Mouse (Mus musculus) right cerebral cortex, adult 18-20 months (tissue): ENCODE measurements around the gene Dyrk1a.
A peak's percentile ranks its signal among the peaks of the same experiment; 100 is the strongest.

Source experiments
- DNase-seq: peaks from one replicate; pipeline ENCODE4 v3.0.0; 2022; ENCODE audit warnings: mixed read lengths

The Dyrk1a gene

GRCm38 (mm10) chr16:94559782-94560181 is 10.0 kb upstream of the Dyrk1a start:
- DNase-seq, result no peak

GRCm38 (mm10) chr16:94560618-94561017 is 9.2 kb upstream of the Dyrk1a start:
- no peak for DNase-seq

DNA sequence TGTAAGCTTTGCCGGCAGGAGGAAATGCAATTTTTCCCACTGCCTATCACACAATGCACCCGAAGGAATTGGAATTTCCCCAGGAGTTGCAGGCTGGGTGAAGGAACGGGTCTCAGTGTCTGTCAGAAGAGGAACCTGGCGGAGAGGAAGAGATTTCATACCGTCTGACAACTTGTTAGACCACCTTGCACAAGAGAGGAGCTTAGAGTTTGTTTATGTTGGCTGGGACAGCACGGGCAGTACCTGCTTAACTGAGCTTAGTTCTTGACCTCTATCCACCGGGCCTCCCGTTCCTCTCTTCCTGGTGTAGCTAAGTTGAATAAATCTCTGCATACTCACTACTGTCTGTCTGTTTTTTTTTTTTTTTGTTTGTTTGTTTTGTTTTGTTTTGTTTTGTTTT is 3.7 kb upstream of the Dyrk1a start:
- no peak for DNase-seq

DNA sequence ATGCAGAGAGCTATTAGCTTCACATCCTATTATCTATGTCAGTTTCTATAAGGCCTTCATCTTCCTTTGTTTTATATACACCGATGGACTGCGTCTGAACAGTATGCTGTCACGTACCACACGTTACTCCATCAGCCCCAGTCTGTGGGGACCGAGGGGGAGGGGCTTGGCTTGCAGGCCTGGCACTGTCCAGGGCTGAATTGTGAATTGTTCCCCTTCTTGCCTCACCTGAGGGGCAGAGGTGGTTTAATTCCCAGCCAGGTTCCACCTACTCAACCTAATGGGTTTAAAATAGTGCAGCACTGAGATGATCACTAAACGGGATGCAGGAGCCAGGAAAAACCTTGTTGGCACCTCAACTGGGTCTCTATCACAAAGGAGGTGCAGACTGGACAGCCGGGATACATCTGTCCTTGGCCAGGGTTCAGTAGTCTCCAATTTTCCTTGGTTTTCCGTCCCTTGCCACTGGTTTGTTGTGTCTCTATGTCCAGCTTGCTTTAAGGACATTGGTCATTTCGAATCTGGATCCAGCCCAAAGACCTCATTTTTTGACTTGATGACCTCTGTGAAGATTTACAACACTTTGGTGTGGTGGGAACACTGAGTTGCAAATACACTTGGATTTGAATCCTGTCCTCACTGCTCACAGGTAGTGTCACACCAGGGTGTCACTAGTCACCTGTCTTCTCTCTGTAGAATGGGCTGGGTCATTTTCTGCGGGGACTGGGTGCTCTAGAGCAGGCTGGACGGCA is 2.8 kb upstream of the Dyrk1a start:
- DNase-seq, result no peak

- DNase-seq, result no peak
Measured at GRCm38 (mm10) chr16:94567751-94568150, 2.1 kb upstream of the Dyrk1a start.

GRCm38 (mm10) chr16:94568335-94569228 is 1.2 kb upstream of the Dyrk1a start:
- no peak for DNase-seq

GRCm38 (mm10) chr16:94570361-94571041 is 691 bp downstream of the Dyrk1a start:
- DNase-seq, result peak; percentile 57

DNA sequence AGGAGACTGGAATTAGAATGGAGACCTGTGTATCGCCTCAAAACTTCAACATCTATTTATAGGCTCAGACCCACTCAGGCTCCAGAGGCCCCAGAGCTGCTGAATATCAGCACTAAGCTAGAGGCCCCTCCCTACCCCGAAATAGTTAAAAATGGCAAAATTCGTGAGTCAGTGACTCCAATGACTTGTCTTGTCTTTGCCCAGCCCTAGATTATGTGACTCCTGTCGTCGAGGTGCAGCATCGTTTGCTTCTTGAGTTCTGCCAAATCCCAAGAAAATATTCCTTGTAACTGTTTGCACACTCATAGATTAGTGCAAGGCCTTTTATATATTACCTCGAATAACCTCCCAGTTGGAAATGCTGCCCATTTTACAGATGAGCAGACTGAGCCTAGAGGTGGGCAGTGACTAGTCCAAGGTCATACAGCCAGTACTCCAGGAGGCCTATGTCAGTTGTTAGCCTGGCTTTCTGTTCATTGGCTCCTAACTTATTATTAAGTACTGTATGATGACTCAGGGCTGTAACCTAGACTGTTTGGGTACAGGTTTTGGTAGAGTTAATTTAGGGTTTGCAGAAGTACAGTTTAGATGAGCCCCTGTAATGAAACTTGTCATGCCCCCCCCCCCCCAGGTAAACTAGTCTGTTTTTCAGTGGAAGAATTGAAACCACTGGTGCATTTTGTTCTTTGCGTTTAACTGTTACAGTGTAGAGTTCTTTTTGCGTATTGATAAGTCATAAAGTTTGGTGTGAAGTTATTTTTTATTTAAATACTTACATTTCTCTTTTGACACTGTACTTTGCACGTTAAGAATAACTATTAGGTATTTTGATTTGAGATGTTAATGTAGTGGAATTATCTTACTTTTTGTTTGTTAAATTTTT is 1.5 kb downstream of the Dyrk1a start:
- DNase-seq, result no peak

GRCm38 (mm10) chr16:94572422-94572821 is 2.6 kb downstream of the Dyrk1a start:
- DNase-seq, result no peak

GRCm38 (mm10) chr16:94574025-94574717 is 4.4 kb downstream of the Dyrk1a start:
- DNase-seq, result no peak

DNA sequence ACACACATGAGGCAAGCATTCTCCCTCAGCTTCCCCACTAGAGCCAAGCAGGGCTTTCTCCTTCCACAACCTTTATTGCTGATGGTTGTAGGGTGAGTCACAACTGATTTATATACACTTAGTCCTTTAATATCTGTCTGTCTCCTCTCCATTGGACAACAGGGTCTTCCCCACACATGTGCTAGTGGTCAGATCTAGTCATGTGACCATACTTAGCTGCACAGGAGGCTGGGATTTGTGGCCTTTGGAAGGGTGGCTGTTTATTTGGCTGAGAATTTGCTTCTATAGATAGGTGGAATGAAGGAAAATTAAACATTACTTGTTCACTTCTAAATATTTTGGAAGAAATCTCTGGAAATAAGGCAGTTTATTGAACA is 4.9 kb downstream of the Dyrk1a start:
- no peak for DNase-seq

- DNase-seq, result no peak
Measured at GRCm38 (mm10) chr16:94575757-94576156, 5.9 kb downstream of the Dyrk1a start.

DNA sequence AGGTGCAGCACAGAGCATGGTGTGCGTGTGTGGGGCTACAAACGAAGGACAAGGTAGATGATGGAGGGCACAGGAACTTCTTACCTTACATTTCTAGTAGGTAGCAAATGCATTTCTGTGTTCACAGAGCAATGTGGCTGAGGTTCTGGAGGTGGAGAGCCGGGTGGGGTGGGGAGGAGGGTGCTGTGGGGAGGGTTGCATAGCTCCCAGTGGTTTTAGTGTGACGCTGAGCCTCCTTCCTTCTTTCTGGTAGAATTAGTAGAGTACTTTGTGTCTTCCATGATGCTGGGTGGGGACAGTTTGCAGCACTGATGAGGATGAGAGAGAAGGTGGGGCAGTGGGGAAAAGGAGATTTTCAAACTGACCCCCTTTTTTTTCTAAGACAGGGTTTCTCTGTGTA is 9.5 kb downstream of the Dyrk1a start:
- no peak for DNase-seq

GRCm38 (mm10) chr16:94580844-94581405 is 11.1 kb downstream of the Dyrk1a start:
- DNase-seq, result no peak

GRCm38 (mm10) chr16:94586349-94586990 is 16.7 kb downstream of the Dyrk1a start:
- DNase-seq, result no peak

DNA sequence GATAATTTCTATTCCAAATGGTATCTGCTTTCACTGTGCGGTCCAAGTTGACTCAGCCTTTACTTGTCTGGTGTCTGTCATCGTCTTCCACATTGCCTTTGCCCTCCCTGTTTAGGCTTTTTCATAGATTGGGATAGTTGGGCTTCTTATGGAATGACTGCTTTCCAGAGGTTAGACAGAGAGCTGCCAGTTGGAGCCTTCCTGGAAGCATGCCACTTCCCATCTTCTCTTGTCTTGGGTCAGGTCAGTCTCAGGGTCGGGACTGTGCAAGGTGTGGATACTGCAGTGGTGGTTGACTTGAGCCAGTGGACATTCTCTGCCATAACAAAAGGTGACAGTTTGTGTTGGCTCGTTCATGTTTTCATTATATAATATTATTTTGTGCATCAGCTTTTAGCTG is 17.7 kb downstream of the Dyrk1a start:
- no peak for DNase-seq

DNA sequence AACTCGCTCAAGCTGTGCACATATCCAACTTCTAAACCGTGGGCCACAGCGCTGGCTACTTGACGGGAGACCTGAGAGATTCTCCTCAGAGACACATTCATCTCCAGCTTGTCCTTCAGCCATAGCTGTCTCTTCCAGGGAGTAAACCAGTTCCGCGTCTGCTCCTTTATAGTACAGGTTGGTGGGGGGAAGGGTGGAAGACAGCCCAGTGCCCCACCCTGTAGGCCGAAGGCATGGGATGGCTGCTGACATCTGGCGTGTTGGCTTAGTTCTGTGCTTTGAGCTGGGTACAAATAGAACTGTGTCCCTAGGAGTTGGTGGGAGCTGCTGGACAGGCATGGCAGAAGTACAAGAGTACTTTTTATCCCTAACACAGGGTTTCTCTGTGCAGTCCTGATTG is 18.4 kb downstream of the Dyrk1a start:
- DNase-seq, result no peak

DNA sequence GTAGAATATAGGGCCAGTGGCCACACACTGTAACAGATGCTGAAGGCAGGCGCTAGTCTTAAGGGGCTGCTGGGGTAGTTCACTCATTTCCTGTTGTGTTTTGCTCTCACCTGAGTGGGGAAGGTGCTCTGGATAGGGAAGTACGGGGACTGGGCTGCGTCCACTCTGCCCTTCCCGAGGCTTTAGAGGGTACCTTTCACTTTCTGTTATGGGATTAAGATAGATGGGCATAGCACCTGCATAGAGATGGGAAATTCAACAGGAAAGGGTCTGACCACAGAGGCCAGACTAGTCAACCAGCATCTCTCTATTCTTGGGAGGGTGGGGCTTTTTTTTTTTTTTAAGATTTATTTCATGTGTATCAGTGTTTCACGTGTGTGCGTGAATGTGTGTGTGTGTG is 19.2 kb downstream of the Dyrk1a start:
- no peak for DNase-seq

DNA sequence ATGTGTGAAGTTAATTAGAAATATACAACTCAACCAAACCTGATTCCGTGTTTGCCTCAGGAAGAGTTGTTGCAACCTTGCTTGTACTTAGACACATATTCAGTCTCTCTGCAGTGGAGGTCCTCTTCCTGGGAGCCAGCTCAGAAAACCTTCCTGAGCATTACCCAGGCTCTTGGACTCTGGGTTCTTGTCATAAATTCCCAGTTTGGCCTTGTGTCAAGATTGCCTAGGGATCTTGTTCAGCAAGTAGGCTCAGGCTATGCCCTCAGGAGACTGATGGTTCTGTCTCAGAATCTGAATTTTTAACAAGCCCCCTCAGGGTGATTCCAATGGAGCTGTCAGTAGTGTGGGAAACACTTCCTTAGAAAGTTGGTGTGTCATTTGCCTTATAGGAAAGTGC is 19.8 kb downstream of the Dyrk1a start:
- no peak for DNase-seq

DNA sequence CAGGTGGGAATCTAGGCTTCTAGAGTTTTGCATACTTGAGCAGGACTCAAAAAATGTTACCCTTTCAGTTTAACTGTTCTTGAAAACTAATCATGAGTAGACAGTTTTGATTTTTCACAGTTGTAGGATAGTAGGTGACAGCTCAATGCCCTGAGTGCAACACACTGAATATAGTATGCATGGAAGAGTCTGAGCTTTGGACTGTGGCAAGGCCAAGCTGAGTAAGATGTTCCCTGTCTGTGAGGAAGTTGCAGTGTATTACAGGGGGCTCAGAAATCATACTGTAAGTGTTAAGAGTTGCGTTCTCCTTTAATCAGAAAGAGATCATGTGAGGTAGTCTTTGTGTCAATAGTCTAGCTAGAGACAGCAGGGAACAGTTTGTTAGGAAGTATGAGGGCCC is 20.4 kb downstream of the Dyrk1a start:
- no peak for DNase-seq

DNA sequence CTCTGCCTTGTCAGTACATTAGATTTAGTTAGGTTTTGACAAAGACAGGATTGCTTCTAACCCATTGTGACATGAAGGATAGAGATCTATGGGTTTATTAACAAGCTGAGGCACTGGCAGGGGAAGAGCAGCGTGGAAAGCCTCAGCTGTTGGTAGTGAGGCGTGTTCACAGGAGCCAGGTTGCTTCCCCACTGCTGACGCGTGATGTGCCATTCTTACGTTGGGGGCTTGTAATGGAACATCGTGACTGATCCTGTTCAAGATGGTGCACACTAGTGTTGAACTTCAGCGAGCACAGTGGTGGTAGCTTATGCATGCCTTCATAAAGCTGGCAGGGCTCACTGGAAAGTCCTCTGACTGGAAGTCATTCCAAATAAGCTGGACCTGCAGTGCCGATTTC is 21.2 kb downstream of the Dyrk1a start:
- no peak for DNase-seq
